Mouse (Mus musculus): ENCODE measurements around the gene Cd274. TPM values are rescaled to one million over a fixed set of nuclear protein-coding genes. Genes with fewer than 3 reads are reported as not detected.

Cd274 gene
- polyA plus RNA-seq, 1 experiment: 1.6 TPM

DNA sequence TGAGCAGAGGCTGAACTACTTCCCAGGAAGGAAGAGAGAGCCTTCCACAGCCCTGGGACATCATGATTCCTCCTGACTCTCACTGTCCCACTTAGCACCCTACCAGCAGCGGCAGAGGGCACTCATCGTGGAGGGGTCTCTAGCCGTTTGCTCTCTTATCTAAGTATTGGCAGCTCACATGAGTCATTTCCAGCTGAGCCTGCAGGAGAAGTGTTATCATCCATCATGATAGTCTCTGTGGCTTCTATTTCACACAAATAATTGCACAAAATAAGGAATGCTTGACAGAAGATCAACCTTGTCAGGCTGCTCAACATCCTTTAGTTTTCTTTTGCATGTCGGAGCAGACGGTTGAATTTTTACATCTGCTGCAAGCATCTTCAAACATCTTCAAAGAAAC lies 7.0 kb upstream of the Cd274 start:
- no peak overlapping the region for H3K4me3 ChIP-seq (replicated peaks; ENCODE audit: insufficient read depth, low read depth, low read length)
- H3K27ac ChIP-seq (ENCODE audit: insufficient read depth, low read length): no peak overlapping the region
- no peak for TF ChIP-seq CTCF (IDR thresholded peaks at IDR 0.05; ENCODE audit: borderline replicate concordance, insufficient read depth, low read depth, low read length)
- H3K4me1 ChIP-seq (ENCODE audit: control insufficient read depth, insufficient read depth, low read length): no peaks in the 10 kb centered on the region; the same call in 1 of the 2 replicates
- DNase-seq: no peak
- no peaks in the 10 kb centered on the region for H3K27me3 ChIP-seq (ENCODE audit: control insufficient read depth, insufficient read depth, low read length)
- 86% methylated on average over 5 of the region's 5 CpGs for WGBS

DNA sequence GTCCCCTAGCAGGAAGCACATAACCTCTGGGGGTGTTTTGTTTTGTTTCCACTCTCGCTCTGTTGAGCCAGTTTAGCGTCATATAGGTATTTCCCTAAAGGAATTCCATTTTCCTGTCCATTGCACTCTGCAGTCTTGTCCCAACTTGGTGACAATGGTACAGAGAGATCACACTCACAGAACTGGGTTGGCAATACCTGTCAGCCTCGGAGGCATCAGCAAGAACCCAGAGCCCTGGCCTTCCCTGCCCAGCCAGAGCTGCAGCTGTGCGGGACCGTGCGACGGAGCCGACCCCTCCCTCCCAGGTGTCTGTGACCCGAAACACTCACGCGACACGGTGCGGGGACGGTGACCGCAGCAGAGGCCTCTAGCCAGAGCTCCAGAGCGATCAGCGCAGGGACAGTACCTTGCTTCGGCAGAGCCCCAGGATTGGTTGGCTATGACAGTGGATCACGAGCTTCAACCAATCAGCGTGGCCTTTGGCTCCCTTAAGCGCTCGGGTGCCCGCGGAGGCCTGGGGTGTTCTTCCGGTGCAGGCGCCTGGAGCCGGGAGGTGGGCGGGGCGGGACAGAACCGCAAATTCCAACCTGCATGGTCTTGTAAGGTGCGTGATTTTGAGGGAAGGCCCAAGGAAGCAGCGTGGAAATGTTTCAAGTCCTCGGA lies 5.7 kb upstream of the Cd274 start:
- Histone ChIP-seq H3K4me1 (ENCODE audit: control insufficient read depth, insufficient read depth, low read length) (no peaks in the 10 kb centered on the region; the same call in 1 of the 2 replicates), H3K4me3 (replicated peaks; ENCODE audit: insufficient read depth, low read depth, low read length) (peak overlapping the region; percentile 80), H3K27ac (ENCODE audit: insufficient read depth, low read length) (peak overlapping the region; percentile 40), H3K27me3 (ENCODE audit: control insufficient read depth, insufficient read depth, low read length) (no peaks in the 10 kb centered on the region)
- TF ChIP-seq CTCF (IDR thresholded peaks at IDR 0.05; ENCODE audit: borderline replicate concordance, insufficient read depth, low read depth, low read length) (no peak), POLR2A (IDR thresholded peaks at IDR 0.05; ENCODE audit: borderline replicate concordance, insufficient read depth, low read length) (peak; percentile 92)
- 2% methylated on average over 33 of the region's 33 CpGs for WGBS
- peak; percentile 93 to 96 for DNase-seq

DNA sequence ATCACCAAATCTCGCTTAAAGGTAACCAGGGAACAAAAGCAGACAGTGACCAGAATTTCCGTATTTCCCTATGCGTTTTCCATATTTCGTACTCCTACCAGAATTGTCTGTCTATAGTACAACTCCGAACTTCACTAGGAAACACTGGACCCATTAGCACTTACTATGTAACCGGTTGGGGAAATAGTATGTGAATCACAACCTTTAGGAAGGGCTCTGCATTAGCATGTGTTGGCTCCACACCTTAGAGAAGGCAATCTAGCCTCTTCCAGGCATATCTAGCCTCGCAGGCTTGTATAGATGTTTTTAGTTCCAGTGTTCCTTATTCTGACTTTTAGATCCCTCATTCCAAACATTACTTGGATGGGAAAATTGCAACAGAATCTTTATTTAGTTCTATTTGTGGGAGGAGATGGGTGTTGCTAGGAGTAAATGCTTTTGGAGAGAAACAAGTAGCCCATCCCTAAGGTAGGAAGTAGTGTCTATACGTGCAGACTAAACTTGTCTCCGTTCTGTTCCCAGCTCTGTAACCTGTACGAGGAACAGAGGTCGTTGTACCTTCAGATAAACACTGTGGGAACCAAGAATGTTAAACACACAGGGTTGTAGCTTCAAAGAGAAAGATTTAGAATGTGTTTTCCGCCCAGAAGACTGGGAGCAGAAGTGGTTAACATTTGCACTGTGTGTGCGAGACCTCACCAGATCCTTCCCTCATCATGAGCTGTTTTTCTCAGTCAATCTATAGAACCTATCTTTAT lies 4.9 kb upstream of the Cd274 start:
- TF ChIP-seq POLR2A (IDR thresholded peaks at IDR 0.05; ENCODE audit: borderline replicate concordance, insufficient read depth, low read length) (no peak), CTCF (IDR thresholded peaks at IDR 0.05; ENCODE audit: borderline replicate concordance, insufficient read depth, low read depth, low read length) (no peak)
- H3K27me3 ChIP-seq (ENCODE audit: control insufficient read depth, insufficient read depth, low read length): no peaks in the 10 kb centered on the region
- no peak overlapping the region for H3K27ac ChIP-seq (ENCODE audit: insufficient read depth, low read length)
- H3K4me3 ChIP-seq (replicated peaks; ENCODE audit: insufficient read depth, low read depth, low read length): peak overlapping the region; percentile 80
- no peak for DNase-seq
- WGBS: 44% methylated on average over 13 of the region's 13 CpGs
- H3K4me1 ChIP-seq (ENCODE audit: control insufficient read depth, insufficient read depth, low read length): no peaks in the 10 kb centered on the region; the same call in 1 of the 2 replicates

DNA sequence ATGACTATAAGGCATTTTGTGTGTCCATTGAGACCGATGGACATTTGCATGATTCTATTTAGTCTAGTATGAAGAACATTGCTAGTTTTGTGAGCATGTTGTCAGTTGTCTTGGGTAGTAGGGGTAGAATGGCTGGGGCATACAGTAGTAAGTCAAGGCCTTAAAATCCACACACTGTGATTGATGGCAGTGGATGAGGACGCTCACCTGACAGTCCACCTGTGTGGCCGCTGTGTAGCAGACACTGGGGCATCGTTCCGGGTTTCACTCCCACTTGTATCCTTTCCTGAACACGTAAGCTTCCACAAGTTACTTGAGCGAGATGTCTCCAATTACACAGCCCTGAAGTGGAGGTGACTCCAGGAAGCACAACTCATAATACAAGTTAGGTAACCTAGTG lies 3.7 kb upstream of the Cd274 start:
- TF ChIP-seq POLR2A (IDR thresholded peaks at IDR 0.05; ENCODE audit: borderline replicate concordance, insufficient read depth, low read length) (no peak), CTCF (IDR thresholded peaks at IDR 0.05; ENCODE audit: borderline replicate concordance, insufficient read depth, low read depth, low read length) (no peak)
- WGBS: 94% methylated on average over 7 of the region's 7 CpGs
- Histone ChIP-seq H3K4me3 (replicated peaks; ENCODE audit: insufficient read depth, low read depth, low read length) (no peak overlapping the region), H3K27ac (ENCODE audit: insufficient read depth, low read length) (no peak overlapping the region), H3K4me1 (ENCODE audit: control insufficient read depth, insufficient read depth, low read length) (no peaks in the 10 kb centered on the region; the same call in 1 of the 2 replicates), H3K27me3 (ENCODE audit: control insufficient read depth, insufficient read depth, low read length) (no peaks in the 10 kb centered on the region)
- DNase-seq: no peak

DNA sequence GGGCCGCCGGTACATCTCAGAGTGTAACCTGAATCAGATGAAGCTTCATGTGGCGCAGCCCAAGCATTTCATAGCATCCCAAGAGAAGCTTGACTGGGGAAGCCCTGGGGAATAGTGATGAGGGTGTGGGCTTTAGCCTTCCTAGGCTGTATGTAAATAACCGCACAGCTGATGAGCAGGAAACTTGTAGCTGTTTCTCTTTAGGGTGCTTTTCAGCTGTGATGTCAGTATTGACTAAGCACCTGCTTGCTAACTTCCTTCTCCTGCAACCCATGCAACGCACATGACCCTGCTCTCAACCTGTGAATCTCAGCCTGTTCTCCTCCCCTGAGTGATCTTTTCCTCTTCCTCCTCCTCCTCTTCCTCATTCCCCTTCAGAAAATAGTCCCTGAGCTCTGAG lies 3.2 kb upstream of the Cd274 start:
- DNase-seq: no peak
- TF ChIP-seq POLR2A (IDR thresholded peaks at IDR 0.05; ENCODE audit: borderline replicate concordance, insufficient read depth, low read length) (no peak), CTCF (IDR thresholded peaks at IDR 0.05; ENCODE audit: borderline replicate concordance, insufficient read depth, low read depth, low read length) (no peak)
- Histone ChIP-seq H3K4me1 (ENCODE audit: control insufficient read depth, insufficient read depth, low read length) (no peaks in the 10 kb centered on the region; the same call in 1 of the 2 replicates), H3K4me3 (replicated peaks; ENCODE audit: insufficient read depth, low read depth, low read length) (no peak overlapping the region), H3K27me3 (ENCODE audit: control insufficient read depth, insufficient read depth, low read length) (no peaks in the 10 kb centered on the region), H3K27ac (ENCODE audit: insufficient read depth, low read length) (no peak overlapping the region)
- WGBS: 87% methylated on average over 5 of the region's 5 CpGs

DNA sequence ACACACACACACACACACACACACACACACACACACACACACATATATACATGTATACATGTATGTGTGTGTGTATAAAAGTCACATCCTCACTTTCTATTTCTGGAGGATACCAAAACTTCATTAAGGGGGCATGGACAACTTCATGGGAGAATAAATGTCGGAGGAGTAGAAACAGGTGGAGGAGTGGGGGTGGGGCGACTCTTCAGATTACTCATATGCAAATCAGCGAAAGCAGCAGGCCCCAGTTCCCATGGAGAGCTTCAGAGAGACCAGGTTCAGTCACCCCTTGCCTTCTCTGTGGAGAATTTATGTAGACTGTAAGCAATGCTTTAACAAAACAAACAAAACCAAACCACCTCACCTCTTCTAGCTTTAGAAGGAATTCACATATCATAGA lies 2.1 kb upstream of the Cd274 start:
- Histone ChIP-seq H3K27ac (ENCODE audit: insufficient read depth, low read length) (no peak overlapping the region), H3K4me1 (ENCODE audit: control insufficient read depth, insufficient read depth, low read length) (no peaks in the 10 kb centered on the region; the same call in 1 of the 2 replicates), H3K4me3 (replicated peaks; ENCODE audit: insufficient read depth, low read depth, low read length) (no peak overlapping the region), H3K27me3 (ENCODE audit: control insufficient read depth, insufficient read depth, low read length) (no peaks in the 10 kb centered on the region)
- 39% methylated on average over 3 of the region's 3 CpGs for WGBS
- no peak for DNase-seq
- TF ChIP-seq POLR2A (IDR thresholded peaks at IDR 0.05; ENCODE audit: borderline replicate concordance, insufficient read depth, low read length) (no peak), CTCF (IDR thresholded peaks at IDR 0.05; ENCODE audit: borderline replicate concordance, insufficient read depth, low read depth, low read length) (no peak)

DNA sequence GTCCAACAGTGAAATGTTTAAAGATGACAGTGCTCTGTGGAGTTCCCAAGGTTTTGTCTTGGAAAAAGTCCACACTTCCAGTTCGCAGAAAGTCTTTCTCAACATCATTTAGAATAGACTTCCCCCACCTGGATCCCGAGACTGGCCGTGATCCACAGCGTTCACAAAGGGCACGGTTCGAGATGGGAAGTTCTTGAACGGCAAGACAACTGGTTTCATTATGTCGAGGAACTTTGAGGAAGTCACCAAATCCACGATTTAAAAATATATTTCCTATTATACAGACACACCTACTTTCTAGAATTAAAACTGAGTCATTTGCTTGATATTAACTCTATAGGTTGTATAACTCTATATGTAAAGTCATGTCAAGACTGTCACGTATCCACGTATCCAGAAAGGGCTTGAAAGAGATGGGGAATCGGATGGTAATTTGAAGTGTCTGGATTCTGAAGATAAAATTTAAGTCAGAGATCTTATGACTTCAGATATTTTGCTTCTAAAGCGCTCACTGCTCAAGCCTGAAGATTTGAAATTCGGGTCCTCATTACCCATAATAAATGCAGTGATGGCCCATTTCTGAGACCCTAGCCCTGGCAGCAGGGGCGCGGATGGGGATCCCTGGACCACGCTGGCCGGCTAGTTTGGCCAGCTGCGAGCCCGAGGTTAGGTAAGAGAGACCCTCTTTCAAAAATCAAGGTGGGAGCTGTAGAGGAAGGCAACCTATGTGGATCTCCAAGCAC lies 858 bp upstream of the Cd274 start:
- Histone ChIP-seq H3K27me3 (ENCODE audit: control insufficient read depth, insufficient read depth, low read length) (no peaks in the 10 kb centered on the region), H3K4me1 (ENCODE audit: control insufficient read depth, insufficient read depth, low read length) (no peaks in the 10 kb centered on the region), H3K4me3 (replicated peaks; ENCODE audit: insufficient read depth, low read depth, low read length) (peak overlapping the region; percentile 18), H3K27ac (ENCODE audit: insufficient read depth, low read length) (no peak overlapping the region)
- TF ChIP-seq CTCF (IDR thresholded peaks at IDR 0.05; ENCODE audit: borderline replicate concordance, insufficient read depth, low read depth, low read length): no peak
- no peak for TF ChIP-seq POLR2A (IDR thresholded peaks at IDR 0.05; ENCODE audit: borderline replicate concordance, insufficient read depth, low read length)
- 61% methylated on average over 20 of the region's 20 CpGs for WGBS
- DNase-seq: no peak

All from cerebellum, adult 2 months (tissue).